Mouse (Mus musculus): ENCODE data around the gene 1600014C23Rik. TPM values are rescaled to one million over a fixed set of nuclear protein-coding genes. Genes with fewer than 3 reads are reported as not detected.
A peak's percentile ranks its signal among the peaks of the same experiment; 100 is the strongest.

1600014C23Rik gene
- polyA plus RNA-seq, 1 experiment: not detected

- Histone ChIP-seq H3K36me3 (ENCODE audit: control insufficient read depth, insufficient read depth, low read length, poor library complexity, severe bottlenecking) (no peaks in the 10 kb centered on the region), H3K27ac (ENCODE audit: insufficient read depth, low read length) (no peak overlapping the region), H3K4me3 (ENCODE audit: low read depth, low read length) (no peak overlapping the region), H3K27me3 (ENCODE audit: control insufficient read depth, insufficient read depth, low read length, poor library complexity, severe bottlenecking) (no peaks in the 10 kb centered on the region), H3K4me1 (ENCODE audit: control insufficient read depth, insufficient read depth, low read length) (no peaks in the 10 kb centered on the region), H3K9me3 (replicated peaks; ENCODE audit: control insufficient read depth, insufficient read depth, low read length, poor library complexity, severe bottlenecking) (no peaks in the 10 kb centered on the region), H3K9ac (ENCODE audit: low read depth, poor library complexity, severe bottlenecking) (no peak overlapping the region)
- TF ChIP-seq EP300 (IDR thresholded peaks at IDR 0.05; ENCODE audit: insufficient read depth, low read depth, low read length) (no peak), POLR2A (IDR thresholded peaks at IDR 0.05; ENCODE audit: insufficient read depth, low read length) (no peak), CTCF (IDR thresholded peaks at IDR 0.05; ENCODE audit: low read depth, low read length) (no peak)
Measured at GRCm38 (mm10) chr17:45749100-45749499, 15.5 kb upstream of the 1600014C23Rik start.

- no peaks in the 10 kb centered on the region for H3K36me3 ChIP-seq (ENCODE audit: control insufficient read depth, insufficient read depth, low read length, poor library complexity, severe bottlenecking)
- no peaks in the 10 kb centered on the region for H3K4me1 ChIP-seq (ENCODE audit: control insufficient read depth, insufficient read depth, low read length)
- no peak overlapping the region for H3K9ac ChIP-seq (ENCODE audit: low read depth, poor library complexity, severe bottlenecking)
- no peak overlapping the region for H3K4me3 ChIP-seq (ENCODE audit: low read depth, low read length)
- H3K27ac ChIP-seq (ENCODE audit: insufficient read depth, low read length): no peak overlapping the region
- TF ChIP-seq EP300 (IDR thresholded peaks at IDR 0.05; ENCODE audit: insufficient read depth, low read depth, low read length) (no peak), CTCF (IDR thresholded peaks at IDR 0.05; ENCODE audit: low read depth, low read length) (peak; percentile 86), POLR2A (IDR thresholded peaks at IDR 0.05; ENCODE audit: insufficient read depth, low read length) (no peak)
- H3K27me3 ChIP-seq (ENCODE audit: control insufficient read depth, insufficient read depth, low read length, poor library complexity, severe bottlenecking): no peaks in the 10 kb centered on the region
- H3K9me3 ChIP-seq (replicated peaks; ENCODE audit: control insufficient read depth, insufficient read depth, low read length, poor library complexity, severe bottlenecking): no peaks in the 10 kb centered on the region
Measured at GRCm38 (mm10) chr17:45747858-45748785, 14.5 kb upstream of the 1600014C23Rik start.

- no peak overlapping the region for H3K4me3 ChIP-seq (ENCODE audit: low read depth, low read length)
- H3K9me3 ChIP-seq (replicated peaks; ENCODE audit: control insufficient read depth, insufficient read depth, low read length, poor library complexity, severe bottlenecking): no peaks in the 10 kb centered on the region
- no peak overlapping the region for H3K9ac ChIP-seq (ENCODE audit: low read depth, poor library complexity, severe bottlenecking)
- H3K27ac ChIP-seq (ENCODE audit: insufficient read depth, low read length): no peak overlapping the region
- no peaks in the 10 kb centered on the region for H3K36me3 ChIP-seq (ENCODE audit: control insufficient read depth, insufficient read depth, low read length, poor library complexity, severe bottlenecking)
- no peaks in the 10 kb centered on the region for H3K27me3 ChIP-seq (ENCODE audit: control insufficient read depth, insufficient read depth, low read length, poor library complexity, severe bottlenecking)
- no peak for TF ChIP-seq CTCF (IDR thresholded peaks at IDR 0.05; ENCODE audit: low read depth, low read length)
- peaks cover 3% of the 10 kb centered on the region for H3K4me1 ChIP-seq (ENCODE audit: control insufficient read depth, insufficient read depth, low read length)
Measured at GRCm38 (mm10) chr17:45747293-45747692, 13.6 kb upstream of the 1600014C23Rik start.

GRCm38 (mm10) chr17:45746755-45747154 is 13.1 kb upstream of the 1600014C23Rik start:
- H3K27ac ChIP-seq (ENCODE audit: insufficient read depth, low read length): no peak overlapping the region
- H3K9ac ChIP-seq (ENCODE audit: low read depth, poor library complexity, severe bottlenecking): no peak overlapping the region
- H3K27me3 ChIP-seq (ENCODE audit: control insufficient read depth, insufficient read depth, low read length, poor library complexity, severe bottlenecking): no peaks in the 10 kb centered on the region
- H3K36me3 ChIP-seq (ENCODE audit: control insufficient read depth, insufficient read depth, low read length, poor library complexity, severe bottlenecking): no peaks in the 10 kb centered on the region
- no peak overlapping the region for H3K4me3 ChIP-seq (ENCODE audit: low read depth, low read length)
- TF ChIP-seq EP300 (IDR thresholded peaks at IDR 0.05; ENCODE audit: insufficient read depth, low read depth, low read length) (no peak), CTCF (IDR thresholded peaks at IDR 0.05; ENCODE audit: low read depth, low read length) (no peak), POLR2A (IDR thresholded peaks at IDR 0.05; ENCODE audit: insufficient read depth, low read length) (no peak)
- H3K9me3 ChIP-seq (replicated peaks; ENCODE audit: control insufficient read depth, insufficient read depth, low read length, poor library complexity, severe bottlenecking): no peaks in the 10 kb centered on the region
- H3K4me1 ChIP-seq (ENCODE audit: control insufficient read depth, insufficient read depth, low read length): peaks cover 3% of the 10 kb centered on the region

GRCm38 (mm10) chr17:45745629-45746028 is 12.0 kb upstream of the 1600014C23Rik start:
- TF ChIP-seq EP300 (IDR thresholded peaks at IDR 0.05; ENCODE audit: insufficient read depth, low read depth, low read length) (no peak), CTCF (IDR thresholded peaks at IDR 0.05; ENCODE audit: low read depth, low read length) (no peak), POLR2A (IDR thresholded peaks at IDR 0.05; ENCODE audit: insufficient read depth, low read length) (no peak)
- H3K9ac ChIP-seq (ENCODE audit: low read depth, poor library complexity, severe bottlenecking): no peak overlapping the region
- H3K27ac ChIP-seq (ENCODE audit: insufficient read depth, low read length): no peak overlapping the region
- H3K4me1 ChIP-seq (ENCODE audit: control insufficient read depth, insufficient read depth, low read length): peaks cover 3% of the 10 kb centered on the region
- no peaks in the 10 kb centered on the region for H3K36me3 ChIP-seq (ENCODE audit: control insufficient read depth, insufficient read depth, low read length, poor library complexity, severe bottlenecking)
- no peaks in the 10 kb centered on the region for H3K27me3 ChIP-seq (ENCODE audit: control insufficient read depth, insufficient read depth, low read length, poor library complexity, severe bottlenecking)
- no peaks in the 10 kb centered on the region for H3K9me3 ChIP-seq (replicated peaks; ENCODE audit: control insufficient read depth, insufficient read depth, low read length, poor library complexity, severe bottlenecking)
- H3K4me3 ChIP-seq (ENCODE audit: low read depth, low read length): no peak overlapping the region

GRCm38 (mm10) chr17:45742371-45743147 is 8.9 kb upstream of the 1600014C23Rik start:
- no peak overlapping the region for H3K27ac ChIP-seq (ENCODE audit: insufficient read depth, low read length)

More at GRCm38 (mm10) chr17:45742371-45743147, 8.9 kb upstream of the 1600014C23Rik start:
- H3K9me3 ChIP-seq (replicated peaks; ENCODE audit: control insufficient read depth, insufficient read depth, low read length, poor library complexity, severe bottlenecking): no peaks in the 10 kb centered on the region
- TF ChIP-seq CTCF (IDR thresholded peaks at IDR 0.05; ENCODE audit: low read depth, low read length): no peak
- TF ChIP-seq POLR2A (IDR thresholded peaks at IDR 0.05; ENCODE audit: insufficient read depth, low read length): no peak
- TF ChIP-seq EP300 (IDR thresholded peaks at IDR 0.05; ENCODE audit: insufficient read depth, low read depth, low read length): no peak
- no peaks in the 10 kb centered on the region for H3K27me3 ChIP-seq (ENCODE audit: control insufficient read depth, insufficient read depth, low read length, poor library complexity, severe bottlenecking)
- peaks cover 3% of the 10 kb centered on the region for H3K4me1 ChIP-seq (ENCODE audit: control insufficient read depth, insufficient read depth, low read length)
- H3K9ac ChIP-seq (ENCODE audit: low read depth, poor library complexity, severe bottlenecking): no peak overlapping the region
- H3K4me3 ChIP-seq (ENCODE audit: low read depth, low read length): no peak overlapping the region
- H3K36me3 ChIP-seq (ENCODE audit: control insufficient read depth, insufficient read depth, low read length, poor library complexity, severe bottlenecking): no peaks in the 10 kb centered on the region

All from ES-Bruce4 (cell line).